Mouse (Mus musculus) heart, embryonic 11.5 days (tissue): ENCODE measurements around the gene 4933402D24Rik. TPM values are rescaled to one million over a fixed set of nuclear protein-coding genes. Genes with fewer than 3 reads are reported as not detected.
A peak's percentile ranks its signal among the peaks of the same experiment; 100 is the strongest.

Experiments
- ATAC-seq: fragments of 200-750 bp; cut with Nextera tagmentation; replicated peaks from 2 replicates; pipeline ENCODE4 v1.8.0; 2017; ENCODE audit warnings: moderate library complexity; ENCODE audit not compliant: insufficient number of reproducible peaks, low FRiP score, low TSS enrichment
- H3K27ac ChIP-seq: fragments of 300-500 bp; sonication (generic); 2 replicates; pipeline ENCODE4 v1.5.1; 2014; ENCODE audit warnings: mild to moderate bottlenecking, low read depth, low read length
- H3K27me3 ChIP-seq: fragments of 300-500 bp; sonication (generic); 2 replicates; pipeline ENCODE4 v1.6.1; 2014; ENCODE audit warnings: mild to moderate bottlenecking, low read length, mixed read lengths; ENCODE audit not compliant: control insufficient read depth, insufficient read depth
- H3K36me3 ChIP-seq: fragments of 300-500 bp; sonication (generic); 2 replicates; pipeline ENCODE4 v1.6.1; 2014; ENCODE audit warnings: mild to moderate bottlenecking, low read length, moderate library complexity, mixed read lengths; ENCODE audit not compliant: control insufficient read depth, insufficient read depth
- H3K4me1 ChIP-seq: fragments of 300-500 bp; sonication (generic); 2 replicates; pipeline ENCODE4 v1.6.1; 2014; ENCODE audit warnings: low read length; ENCODE audit not compliant: control insufficient read depth, insufficient read depth
- H3K4me2 ChIP-seq: fragments of 300-500 bp; sonication (generic); 2 replicates; pipeline ENCODE4 v1.6.1; 2014; ENCODE audit warnings: mild to moderate bottlenecking, moderate library complexity
- H3K4me3 ChIP-seq: fragments of 300-500 bp; sonication (generic); 2 replicates; pipeline ENCODE4 v1.5.1; 2014; ENCODE audit warnings: low read depth, low read length
- H3K9ac ChIP-seq: fragments of 300-500 bp; sonication (generic); 2 replicates; pipeline ENCODE4 v1.6.1; 2014; ENCODE audit warnings: mild to moderate bottlenecking, low read depth, low read length, moderate library complexity
- H3K9me3 ChIP-seq: fragments of 300-500 bp; sonication (generic); replicated peaks from 2 replicates; pipeline ENCODE4 v1.6.1; 2016; ENCODE audit warnings: low read length; ENCODE audit not compliant: control insufficient read depth
- WGBS: fragments of 180-500 bp; shearing (Covaris S2); extraction: QIAGEN DNeasy Blood & Tissue Kit; methylation state at CpG from one replicate; pipeline ENCODE4 v1.1.7; 2014; ENCODE audit not compliant: insufficient replicate concordance; 5-methylcytosine and 5-hydroxymethylcytosine counted together
- polyA plus RNA-seq: library from polyadenylated mRNA; unstranded; fragments of >200 nt; fragmentation: Nextera tagmentation; extraction: Ambion mirVana; gene quantifications from 2 replicates; pipeline ENCODE4 v1.2.1, GENCODE M21; 2014

The 4933402D24Rik gene
- polyA plus RNA-seq, 1 experiment from 2014 or later, result not detected

DNA sequence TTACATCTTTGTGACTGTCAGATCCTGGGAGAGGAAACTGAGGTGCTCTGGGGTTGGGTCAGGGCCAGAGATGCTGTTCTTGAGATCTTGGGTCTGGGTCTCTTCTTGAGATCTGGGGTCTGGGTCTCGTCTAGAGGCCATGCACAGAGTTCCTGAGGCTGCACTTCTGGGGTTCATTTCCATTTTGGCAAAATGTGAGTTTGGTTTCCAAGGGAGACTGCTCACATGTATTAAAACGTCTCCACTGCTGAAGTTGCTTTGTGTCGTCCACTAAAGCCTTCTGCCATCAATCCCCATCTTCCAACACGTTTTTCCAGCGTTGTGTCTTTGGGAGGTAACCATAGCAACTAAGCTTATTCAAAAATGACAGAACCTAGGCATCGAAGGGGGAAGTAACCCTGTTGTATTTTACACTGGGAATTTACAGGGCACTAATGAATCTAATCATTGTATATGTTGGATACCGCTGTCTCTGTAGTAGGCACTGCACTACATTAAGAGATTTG lies 5.1 kb downstream of the 4933402D24Rik start:
- no peaks in the 10 kb centered on the region for H3K36me3 ChIP-seq
- ATAC-seq, result no peak
- H3K4me1 ChIP-seq, result no peaks in the 10 kb centered on the region; the same call in 1 of the 2 replicates
- WGBS, result 58% methylated on average over 7 of the region's 7 CpGs
- H3K27ac ChIP-seq, result no peak overlapping the region
- no peak overlapping the region for H3K4me3 ChIP-seq
- H3K9ac ChIP-seq, result no peak overlapping the region
- H3K9me3 ChIP-seq, result no peaks in the 10 kb centered on the region
- H3K4me2 ChIP-seq, result no peak overlapping the region
- H3K27me3 ChIP-seq, result no peaks in the 10 kb centered on the region

DNA sequence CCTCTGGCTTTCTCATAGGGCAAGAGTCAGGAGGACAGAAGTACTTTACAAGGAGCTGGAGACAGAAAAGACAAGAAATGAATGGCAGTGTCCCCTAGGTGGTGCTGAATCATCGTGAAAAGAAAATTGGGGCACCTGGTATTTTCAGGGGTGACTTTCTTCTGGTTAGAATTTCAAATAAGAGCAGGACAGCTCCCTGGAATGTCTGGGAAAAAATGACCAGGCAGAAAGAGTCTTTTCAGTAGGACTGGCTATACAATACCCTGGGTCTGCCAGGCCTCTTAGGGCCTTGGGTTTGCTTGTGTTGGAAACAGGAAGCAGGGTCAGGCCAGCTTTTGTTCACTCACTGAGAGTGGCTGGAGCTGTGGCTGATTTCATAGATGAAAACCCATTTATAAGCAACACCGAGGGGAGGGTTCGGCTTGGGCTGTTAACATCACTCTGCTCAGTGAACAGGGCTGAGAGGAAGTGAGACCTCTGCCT lies 5.8 kb downstream of the 4933402D24Rik start:
- Histone ChIP-seq H3K27ac (no peak overlapping the region), H3K4me2 (no peak overlapping the region), H3K27me3 (no peaks in the 10 kb centered on the region), H3K4me1 (no peaks in the 10 kb centered on the region; the same call in 1 of the 2 replicates), H3K4me3 (no peak overlapping the region), H3K9me3 (no peaks in the 10 kb centered on the region), H3K9ac (no peak overlapping the region), H3K36me3 (no peaks in the 10 kb centered on the region)
- 44% methylated on average over 3 of the region's 3 CpGs for WGBS
- ATAC-seq, result no peak

DNA sequence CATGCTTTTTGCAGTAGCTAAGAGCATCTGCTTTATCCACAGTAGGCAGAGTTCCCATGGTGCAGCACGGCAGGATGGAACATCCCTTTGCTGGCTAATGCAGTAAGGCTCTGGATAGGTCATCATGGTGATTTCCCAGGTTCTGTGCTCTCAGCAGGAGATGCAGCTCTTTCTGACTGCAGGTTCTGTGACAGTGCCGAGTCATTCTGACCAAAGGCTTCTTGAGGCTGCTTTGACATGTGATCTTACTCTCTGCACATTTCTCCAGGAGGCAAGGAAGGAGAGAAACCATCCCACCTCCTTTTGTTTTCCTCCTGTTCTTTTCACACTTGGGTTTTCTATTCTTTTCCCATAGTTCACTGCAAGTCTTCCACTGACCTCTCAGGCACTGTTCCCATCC lies 13.1 kb downstream of the 4933402D24Rik start:
- WGBS, result 55% methylated on average over 2 of the region's 2 CpGs
- no peaks in the 10 kb centered on the region for H3K27me3 ChIP-seq
- no peak for ATAC-seq
- H3K36me3 ChIP-seq, result peaks cover 5% of the 10 kb centered on the region; the same call in 1 of the 2 replicates
- no peaks in the 10 kb centered on the region for H3K9me3 ChIP-seq
- H3K4me1 ChIP-seq, result no peaks in the 10 kb centered on the region
- no peak overlapping the region for H3K27ac ChIP-seq
- H3K4me2 ChIP-seq, result no peak overlapping the region
- H3K9ac ChIP-seq, result no peak overlapping the region
- no peak overlapping the region for H3K4me3 ChIP-seq

DNA sequence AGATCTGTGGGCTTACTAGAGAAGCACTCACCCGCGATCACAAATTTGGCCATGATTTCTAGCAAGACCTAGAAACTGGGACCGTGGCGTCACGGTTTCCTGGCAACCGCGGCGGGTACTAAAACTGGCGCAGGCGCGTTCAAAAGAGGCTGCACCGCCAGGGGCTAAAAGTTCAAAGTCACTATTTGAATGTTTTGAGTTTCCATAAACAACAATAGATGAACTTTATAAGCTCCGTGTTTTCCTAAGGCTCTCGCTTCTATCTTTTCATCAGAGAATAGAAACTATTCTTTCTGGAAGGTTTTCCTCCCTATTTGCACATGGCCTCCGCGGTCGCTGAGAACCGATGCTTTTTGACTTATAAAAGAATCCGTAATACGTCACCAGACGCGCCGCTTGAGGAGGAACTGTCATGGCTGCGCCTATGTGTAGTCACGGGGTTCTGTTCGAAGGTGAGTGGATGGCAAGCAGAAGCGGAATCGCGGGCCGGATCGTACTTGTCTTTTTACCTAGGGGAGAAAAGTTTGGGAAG lies 38.8 kb downstream of the 4933402D24Rik start, which contains the start of the genes Mdh1b and Fastkd2:
TSS of gene Mdh1b (minus strand) at position 79 of the 532 bp plus-strand sequence.
TSS of gene Fastkd2 (plus strand) at position 375 of the 532 bp plus-strand sequence.
- H3K27ac ChIP-seq, result no peak within 1 kb of the TSS
- peak within 1 kb of the TSS; percentile 80 for H3K9ac ChIP-seq
- H3K4me1 ChIP-seq, result peaks cover 4% of the 10 kb centered on the region
- no peaks in the 10 kb centered on the region for H3K36me3 ChIP-seq
- peak; percentile 82 for ATAC-seq
- under 1% methylated on average over 31 of the region's 31 CpGs for WGBS
- no peaks in the 10 kb centered on the region for H3K27me3 ChIP-seq
- peak within 1 kb of the TSS; percentile 71 for H3K4me3 ChIP-seq
- H3K9me3 ChIP-seq, result no peaks in the 10 kb centered on the region
- peak within 1 kb of the TSS; percentile 72 for H3K4me2 ChIP-seq

- Histone ChIP-seq H3K9ac (peak overlapping the region; percentile 59; the same call in 1 of the 2 replicates), H3K27ac (no peak overlapping the region)
- 41% methylated on average over 8 of the region's 8 CpGs for WGBS
Observed at GRCm38 (mm10) chr1:63729796-63730195, 39.3 kb downstream of the 4933402D24Rik start.

DNA sequence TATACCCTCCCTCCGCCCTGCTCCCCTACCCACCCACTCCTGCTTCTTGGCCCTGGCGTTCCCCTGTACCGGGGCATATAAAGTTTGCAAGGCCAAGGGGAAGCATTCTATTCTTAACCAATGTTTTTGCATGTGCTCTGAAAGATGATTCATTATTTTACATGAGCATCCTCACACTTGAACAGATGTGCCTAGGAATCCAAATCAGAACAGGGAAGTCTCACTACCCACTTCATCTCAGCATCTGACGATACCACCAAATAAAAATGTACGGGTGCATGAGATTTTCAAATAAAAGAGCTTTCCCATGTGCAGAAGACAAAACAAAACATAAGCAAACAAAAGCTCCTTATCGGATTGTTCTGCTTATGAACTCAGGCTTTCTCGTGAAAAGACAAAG lies 48.9 kb downstream of the 4933402D24Rik start:
- Histone ChIP-seq H3K9ac (no peak overlapping the region), H3K36me3 (no peaks in the 10 kb centered on the region), H3K9me3 (no peaks in the 10 kb centered on the region), H3K4me3 (no peak overlapping the region), H3K4me2 (no peak overlapping the region), H3K4me1 (no peaks in the 10 kb centered on the region), H3K27ac (no peak overlapping the region), H3K27me3 (no peaks in the 10 kb centered on the region)
- ATAC-seq, result no peak
- 76% methylated on average over 7 of the region's 7 CpGs for WGBS

More at GRCm38 (mm10) chr1:63729796-63730195, 39.3 kb downstream of the 4933402D24Rik start:
- Histone ChIP-seq H3K27me3 (no peaks in the 10 kb centered on the region), H3K9me3 (no peaks in the 10 kb centered on the region), H3K4me1 (peaks cover 4% of the 10 kb centered on the region), H3K4me2 (peak overlapping the region; percentile 72), H3K4me3 (peak overlapping the region; percentile 71), H3K36me3 (no peaks in the 10 kb centered on the region)
- ATAC-seq, result 0 out of 2 replicates have a peak, but pooled peaks have one; percentile 22

DNA sequence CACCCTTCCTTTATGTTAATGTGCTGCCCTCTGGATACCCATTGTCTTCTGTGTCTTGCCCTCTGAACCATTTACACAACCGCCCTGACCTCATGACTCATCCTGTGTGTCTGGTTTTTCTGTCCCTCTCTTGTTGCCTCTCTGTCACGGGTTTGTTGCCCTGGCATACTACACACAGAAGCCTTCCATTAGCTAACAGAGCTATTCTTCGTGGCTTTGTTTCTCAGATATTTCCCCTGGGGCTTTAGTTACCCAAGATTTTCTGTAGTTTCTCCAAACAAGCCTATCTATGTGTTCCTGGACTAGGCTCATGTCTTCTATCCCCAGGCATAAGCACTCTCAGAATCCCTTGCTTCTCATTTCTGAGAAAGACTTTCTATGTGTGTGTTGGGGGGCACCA lies 60.2 kb downstream of the 4933402D24Rik start:
- ATAC-seq, result no peak
- Histone ChIP-seq H3K9me3 (0 out of 2 replicates have a peak, but pooled peaks cover 2% of the 10 kb centered on the region), H3K9ac (no peak overlapping the region), H3K4me3 (no peak overlapping the region), H3K36me3 (no peaks in the 10 kb centered on the region), H3K27ac (no peak overlapping the region), H3K4me1 (no peaks in the 10 kb centered on the region), H3K4me2 (no peak overlapping the region), H3K27me3 (no peaks in the 10 kb centered on the region)
- WGBS, result 75% methylated on average over 3 of the region's 3 CpGs

DNA sequence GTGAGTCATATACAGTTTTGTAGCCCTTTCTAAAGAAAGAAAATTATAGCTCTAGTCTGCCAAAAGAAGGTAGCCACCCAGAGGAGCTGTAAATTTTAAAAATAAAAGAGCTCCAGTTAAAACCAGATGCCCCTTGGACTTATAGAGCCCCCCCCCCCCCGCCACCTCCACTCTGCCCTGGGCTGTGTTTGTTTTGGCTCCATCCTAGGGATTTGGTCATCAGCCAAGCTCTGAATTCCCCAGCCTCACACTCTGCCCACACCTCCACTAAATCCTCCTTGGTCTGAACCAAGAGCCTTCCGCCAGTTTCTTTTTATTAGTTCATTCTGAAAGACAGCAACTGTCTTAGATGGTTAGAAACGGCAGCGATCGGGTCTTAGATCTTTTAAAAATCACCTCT lies 63.3 kb downstream of the 4933402D24Rik start:
- 0 out of 2 replicates have a peak, but pooled peaks cover 2% of the 10 kb centered on the region for H3K9me3 ChIP-seq
- WGBS, result 72% methylated on average over 5 of the region's 5 CpGs
- no peaks in the 10 kb centered on the region for H3K4me1 ChIP-seq
- H3K9ac ChIP-seq, result no peak overlapping the region
- no peaks in the 10 kb centered on the region for H3K27me3 ChIP-seq
- no peak overlapping the region for H3K27ac ChIP-seq
- ATAC-seq, result 0 out of 2 replicates have a peak, but pooled peaks have one; percentile 63
- H3K4me3 ChIP-seq, result no peak overlapping the region
- peak overlapping the region; percentile 30; the same call in 1 of the 2 replicates for H3K4me2 ChIP-seq
- H3K36me3 ChIP-seq, result no peaks in the 10 kb centered on the region
